Mouse (Mus musculus) ES-CJ7 (cell line): ENCODE results near the gene Htr3b.

Source experiments
- DNase-seq: peaks from one replicate; pipeline ENCODE4 v3.0.0; 2011; ENCODE audit warnings: low read depth, low spot score

The Htr3b gene

GRCm38 (mm10) chr9:48928781-48929180 lies 36.0 kb downstream of the Htr3b start:
- no peak for DNase-seq

DNA sequence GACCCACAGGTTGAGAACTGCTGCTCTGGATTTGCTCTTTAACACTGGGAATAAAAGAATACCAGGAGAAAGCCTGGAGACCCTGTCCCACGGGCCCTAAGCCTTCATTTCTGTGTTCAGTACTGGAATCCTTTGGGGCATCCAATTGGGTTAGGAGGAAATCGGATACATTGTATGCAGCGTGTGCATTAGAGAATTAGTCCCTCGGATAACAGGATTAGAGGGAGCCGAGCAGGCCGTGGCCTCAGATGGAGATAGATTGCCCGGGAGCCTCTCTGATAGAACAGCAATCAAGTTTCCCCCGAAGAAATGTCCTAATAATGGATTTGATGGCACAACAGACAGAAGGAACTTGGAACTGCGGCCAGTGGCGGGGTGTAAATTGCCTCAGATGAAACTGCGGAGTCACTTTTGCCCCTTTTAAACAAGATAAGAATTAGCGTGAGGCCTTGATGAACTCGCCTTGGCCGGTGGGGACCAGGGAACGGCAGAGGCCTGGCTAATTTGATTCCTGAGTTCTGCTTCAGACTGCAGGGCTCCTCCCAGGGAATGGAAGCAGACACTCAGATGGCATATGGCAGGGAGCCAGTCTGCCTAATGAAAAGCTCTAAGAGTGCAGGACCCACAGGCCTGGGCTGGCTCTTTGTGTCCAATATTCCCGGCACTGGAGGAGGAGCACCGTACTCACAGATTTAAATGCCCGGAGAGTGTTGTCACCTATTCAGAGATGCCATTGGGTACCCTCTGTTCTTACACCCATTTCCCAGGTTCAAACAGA lies 48.6 kb downstream of the Htr3b start:
- no peak for DNase-seq

DNA sequence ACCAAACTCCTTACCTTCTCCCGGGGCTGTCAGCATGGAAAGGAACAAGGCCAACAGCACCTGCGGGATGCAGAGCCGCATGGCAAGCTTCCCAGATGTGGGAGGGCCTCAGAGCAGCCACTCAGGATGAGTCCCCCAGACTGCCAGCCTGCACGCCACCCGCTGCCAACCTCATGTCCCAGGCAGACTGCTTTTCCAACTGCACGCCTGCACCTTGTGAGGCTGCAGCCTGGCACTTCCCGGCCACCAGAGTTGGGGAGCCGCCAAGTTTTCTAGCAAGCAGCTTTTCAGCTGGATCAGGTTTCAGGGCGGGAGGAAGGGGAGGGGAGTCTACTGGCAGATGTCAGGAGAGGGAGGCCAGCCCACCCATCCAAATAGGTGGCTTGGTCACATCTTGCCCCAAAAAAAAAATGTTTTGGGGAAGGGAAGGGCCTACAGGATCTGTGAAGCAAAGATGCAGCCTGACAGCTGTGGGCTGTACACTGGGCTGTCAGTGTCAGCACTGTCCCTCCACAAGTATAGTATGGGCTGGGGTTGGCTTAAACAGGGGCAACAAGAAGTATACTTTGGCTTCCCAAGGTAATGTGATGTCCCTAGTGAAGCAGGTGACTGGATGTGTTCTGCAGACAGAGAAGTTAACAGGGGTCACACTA lies 53.8 kb downstream of the Htr3b start, which contains the start of gene Htr3a:
Gene Htr3a (minus strand): TSS at position 215 of the 653 bp plus-strand sequence.
- DNase-seq, result peak; percentile 19

- DNase-seq, result no peak
These were observed 60.4 kb downstream of the Htr3b start for GRCm38 (mm10) chr9:48904421-48904820.

GRCm38 (mm10) chr9:48903766-48904165 lies 61.0 kb downstream of the Htr3b start:
- no peak for DNase-seq

DNA sequence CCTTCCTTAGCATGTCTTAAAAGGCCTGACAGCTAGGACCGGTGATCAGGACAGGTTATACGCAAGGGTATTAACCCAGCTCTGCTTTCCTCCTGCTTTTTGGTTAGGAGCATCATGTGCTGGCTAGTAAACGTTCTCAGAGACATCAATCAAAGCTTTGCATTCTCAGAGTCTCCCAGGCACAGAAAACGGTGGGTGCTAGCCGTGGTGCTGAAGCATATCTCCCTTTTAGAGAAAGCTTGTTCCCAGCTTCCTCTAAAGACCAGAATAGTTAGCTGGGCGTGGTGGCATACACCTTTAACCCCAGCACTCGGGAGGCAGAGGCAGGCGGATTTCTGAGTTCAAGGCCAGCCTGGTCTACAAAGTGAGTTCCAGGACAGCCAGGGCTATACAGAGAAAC lies 66.2 kb downstream of the Htr3b start:
- peak; percentile 70 for DNase-seq

GRCm38 (mm10) chr9:48895819-48896536 lies 68.8 kb downstream of the Htr3b start:
- DNase-seq, result peak; percentile 66

- no peak for DNase-seq
These were observed 70.0 kb downstream of the Htr3b start for GRCm38 (mm10) chr9:48894755-48895154.

- peak; percentile 86 for DNase-seq
These were observed 70.8 kb downstream of the Htr3b start for GRCm38 (mm10) chr9:48893986-48894385.

DNA sequence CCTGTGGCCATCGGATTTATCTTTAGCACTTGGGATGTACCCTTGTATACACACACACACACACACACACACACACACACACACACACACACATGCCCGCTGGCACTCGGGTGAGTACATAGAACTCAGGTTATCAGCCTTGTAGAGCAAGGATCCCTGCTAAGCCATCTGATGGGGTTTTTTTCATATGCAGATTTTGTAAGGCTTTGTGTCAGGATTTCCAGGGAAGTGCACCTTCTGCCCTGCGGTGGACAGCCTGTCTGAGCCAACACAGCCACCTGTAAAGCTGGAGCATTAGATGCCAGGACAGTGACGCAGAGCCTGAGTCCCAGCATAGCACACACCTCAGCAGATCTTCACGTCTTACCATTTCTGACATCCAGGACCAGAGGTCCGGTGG lies 75.7 kb downstream of the Htr3b start:
- DNase-seq, result peak; percentile 52
